Mouse (Mus musculus) layer of hippocampus, adult 2 months (tissue): ENCODE data around the gene Abhd14a. TPM values are rescaled to one million over a fixed set of nuclear protein-coding genes. Genes with fewer than 3 reads are reported as not detected.

Source experiments
- DNase-seq, 2 experiments: peaks; one replicate each; pipeline ENCODE4 v3.0.0; 2022; ENCODE audit warnings: low spot score in 2 of 2
- H3K27ac ChIP-seq: fragments of 200-600 bp; 2 replicates; pipeline ENCODE4 v1.8.1; 2022
- H3K4me3 ChIP-seq: fragments of 200-600 bp; 2 replicates; pipeline ENCODE4 v1.8.1; 2022; ENCODE audit warnings: mild to moderate bottlenecking
- CTCF ChIP-seq: fragments of 200-600 bp; conservative IDR thresholded peaks from 2 replicates; pipeline ENCODE4 v1.8.1; 2022; ENCODE audit warnings: antibody characterized with exemption, mild to moderate bottlenecking, moderate library complexity
- total RNA-seq, 2 experiments: library from RNA; stranded (reverse); gene quantifications; 2 replicates each; pipeline ENCODE4 v1.2.3; 2021

Abhd14a gene
- total RNA-seq, 2 experiments from 2014 or later = 39.0 to 39.4 TPM

GRCm38 (mm10) chr9:106394649-106395602, 52.6 kb downstream of the Abhd14a start:
- TF ChIP-seq CTCF = peak; percentile 75
- DNase-seq = no peak
- no peak overlapping the region for H3K27ac ChIP-seq
- no peak overlapping the region for H3K4me3 ChIP-seq

- no peak for DNase-seq
- Histone ChIP-seq H3K4me3 (no peak overlapping the region), H3K27ac (peak overlapping the region; percentile 43; the same call in 1 of the 2 replicates)
- no peak for TF ChIP-seq CTCF
These were observed 53.9 kb downstream of the Abhd14a start for GRCm38 (mm10) chr9:106393548-106393947.

GRCm38 (mm10) chr9:106392828-106393527, 54.5 kb downstream of the Abhd14a start:
- peak overlapping the region; percentile 43; the same call in 1 of the 2 replicates for H3K27ac ChIP-seq
- no peak overlapping the region for H3K4me3 ChIP-seq
- TF ChIP-seq CTCF = no peak
- no peak for DNase-seq

Other genes starting within 250 kb of the Abhd14a start
- gene Ppm1m, start 247.9 kb downstream of the Abhd14a start, total RNA-seq = 10 to 100 TPM; 19.4 to 21.8 TPM
- gene Twf2, start 244.6 kb downstream of the Abhd14a start, total RNA-seq = 10 to 100 TPM; 52.4 to 58.9 TPM
- 1 to 10 TPM; 1.4 to 1.5 TPM for gene Tlr9, start 225.1 kb downstream of the Abhd14a start, total RNA-seq
- 100 to 1,000 TPM; 149 to 154 TPM for gene Alas1, start 199.0 kb downstream of the Abhd14a start, total RNA-seq
- gene Poc1a, start 166.6 kb downstream of the Abhd14a start, total RNA-seq = 10 to 100 TPM in 1 of 2 experiments, 1 to 10 TPM in 1; 8.6 to 14.5 TPM
- 10 to 100 TPM; 81.7 to 93.2 TPM for gene Dusp7, start 79.0 kb downstream of the Abhd14a start, total RNA-seq
- gene Rpl29, start 18.2 kb downstream of the Abhd14a start, total RNA-seq = 100 to 1,000 TPM; 260 to 265 TPM
- 10 to 100 TPM; 15.5 to 16.1 TPM for gene Acy1, start 9.4 kb downstream of the Abhd14a start, total RNA-seq
- gene Abhd14b, start 219 bp downstream of the Abhd14a start, total RNA-seq = 10 to 100 TPM; 13.9 to 17.0 TPM
- 100 to 1,000 TPM; 187 to 205 TPM for gene Pcbp4, start 5.6 kb upstream of the Abhd14a start, total RNA-seq
- 10 to 100 TPM; 11.6 to 12.4 TPM for gene Gpr62, start 18.3 kb upstream of the Abhd14a start, total RNA-seq
- 10 to 100 TPM; 35.4 to 36.6 TPM for gene Rrp9, start 28.3 kb upstream of the Abhd14a start, total RNA-seq
- 1 to 10 TPM; 3.0 to 3.7 TPM for gene Parp3, start 29.3 kb upstream of the Abhd14a start, total RNA-seq
- gene Iqcf1, start 52.3 kb upstream of the Abhd14a start, total RNA-seq = not detected
- not detected for gene Iqcf5, start 66.9 kb upstream of the Abhd14a start, total RNA-seq
- not detected for gene Iqcf3, start 114.0 kb upstream of the Abhd14a start, total RNA-seq
- gene Iqcf4, start 123.3 kb upstream of the Abhd14a start, total RNA-seq = not detected
- not detected for gene Iqcf6, start 178.9 kb upstream of the Abhd14a start, total RNA-seq
- gene Grm2, start 208.4 kb upstream of the Abhd14a start, total RNA-seq = 10 to 100 TPM; 76.8 to 82.2 TPM
- 10 to 100 TPM; 85.0 to 99.3 TPM for gene Tex264, start 238.2 kb upstream of the Abhd14a start, total RNA-seq